Mouse (Mus musculus) lung, embryonic 15.5 days (tissue): ENCODE measurements at regions not wholly inside any gene's neighbourhood (a gene's known extent, or its start where the extent isn't known, plus 50 kb on each side); places are given as distances from the start of the nearest gene placed in this dataset.

Source experiments
- ATAC-seq: fragments of 200-750 bp; cut with Nextera tagmentation; 2 replicates; pipeline ENCODE4 v1.8.0; 2017; ENCODE audit warnings: moderate number of reproducible peaks, borderline replicate concordance; ENCODE audit not compliant: low FRiP score, low TSS enrichment; ENCODE audit errors: extremely low read depth
- H3K27ac ChIP-seq: fragments of 300-500 bp; sonication (generic); 2 replicates; pipeline ENCODE4 v1.5.1; 2015; ENCODE audit warnings: moderate library complexity, mild to moderate bottlenecking, inconsistent platforms
- H3K27me3 ChIP-seq: fragments of 300-500 bp; sonication (generic); 2 replicates; pipeline ENCODE4 v1.6.1; 2015; ENCODE audit warnings: inconsistent platforms
- H3K36me3 ChIP-seq: fragments of 300-500 bp; sonication (generic); 2 replicates; pipeline ENCODE4 v1.6.1; 2015; ENCODE audit warnings: inconsistent platforms
- H3K4me1 ChIP-seq: fragments of 300-500 bp; sonication (generic); 2 replicates; pipeline ENCODE4 v1.6.1; 2015; ENCODE audit warnings: inconsistent platforms
- H3K4me2 ChIP-seq: fragments of 300-500 bp; sonication (generic); 2 replicates; pipeline ENCODE4 v1.6.1; 2015; ENCODE audit warnings: inconsistent platforms, mild to moderate bottlenecking, moderate library complexity
- H3K4me3 ChIP-seq: fragments of 300-500 bp; sonication (generic); 2 replicates; pipeline ENCODE4 v1.5.1; 2015; ENCODE audit warnings: mild to moderate bottlenecking, inconsistent platforms
- H3K9ac ChIP-seq: fragments of 300-500 bp; sonication (generic); 2 replicates; pipeline ENCODE4 v1.6.1; 2015; ENCODE audit warnings: inconsistent platforms
- H3K9me3 ChIP-seq: fragments of 300-500 bp; sonication (generic); 2 replicates; pipeline ENCODE4 v1.6.1; 2016; ENCODE audit warnings: inconsistent platforms
- WGBS: fragments of 180-500 bp; shearing (Covaris S2); methylation state at CpG from one replicate; pipeline ENCODE4 v1.1.7; 2015; 5-methylcytosine and 5-hydroxymethylcytosine counted together

DNA sequence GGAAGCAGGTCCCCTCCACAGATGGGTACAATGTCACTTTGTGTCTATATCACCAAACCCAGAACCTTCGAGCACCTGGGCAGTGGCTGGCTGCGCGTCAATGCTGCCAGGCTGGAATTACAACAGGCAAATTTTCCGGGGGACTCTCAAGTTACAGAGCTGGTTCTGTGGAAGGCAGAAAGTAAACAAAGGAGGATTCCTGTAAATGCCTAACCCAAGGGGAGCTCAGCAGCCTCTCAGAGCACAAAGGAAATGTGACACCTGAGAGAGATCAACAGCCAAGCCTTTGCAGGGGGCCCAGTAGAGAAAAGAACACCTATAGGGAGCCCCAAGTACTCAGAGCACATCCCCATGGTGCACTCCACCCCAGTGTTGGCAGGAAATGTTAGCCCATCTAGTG is 70.7 kb downstream of the Setd4 start:
- no peak overlapping the region for H3K4me2 ChIP-seq
- no peaks in the 10 kb centered on the region for H3K9me3 ChIP-seq
- peaks cover 9% of the 10 kb centered on the region; the same call in 1 of the 2 replicates for H3K4me1 ChIP-seq
- no peak overlapping the region for H3K9ac ChIP-seq
- ATAC-seq = peak; percentile 42; the same call in 1 of the 2 replicates
- H3K27ac ChIP-seq = peak overlapping the region; percentile 75
- WGBS = 7% methylated on average over 4 of the region's 4 CpGs
- no peaks in the 10 kb centered on the region for H3K27me3 ChIP-seq
- H3K36me3 ChIP-seq = no peaks in the 10 kb centered on the region
- no peak overlapping the region for H3K4me3 ChIP-seq

DNA sequence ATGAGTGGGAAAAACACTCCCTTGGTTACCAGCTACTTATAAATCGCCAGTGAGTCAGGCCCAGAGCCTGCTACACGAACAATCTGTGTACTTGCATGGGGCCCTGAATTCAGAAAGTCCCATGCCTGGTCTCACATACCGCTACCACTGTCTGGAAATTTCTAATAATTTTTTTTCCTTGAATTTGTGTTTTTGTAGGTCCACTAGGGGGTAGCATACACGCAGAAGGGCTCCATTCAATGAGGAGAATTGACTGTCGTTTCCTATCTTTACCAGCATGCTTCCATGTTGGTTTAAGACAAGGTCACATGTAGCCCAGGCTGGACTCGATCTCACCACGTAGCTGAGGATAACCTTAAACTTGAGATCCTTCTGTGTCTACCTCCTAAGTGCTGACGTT is 71.9 kb downstream of the Setd4 start:
- WGBS = 74% methylated on average over 8 of the region's 8 CpGs
- Histone ChIP-seq H3K27ac (no peak overlapping the region), H3K36me3 (no peaks in the 10 kb centered on the region), H3K4me2 (no peak overlapping the region), H3K4me3 (no peak overlapping the region), H3K9ac (no peak overlapping the region), H3K9me3 (no peaks in the 10 kb centered on the region), H3K4me1 (peaks cover 9% of the 10 kb centered on the region; the same call in 1 of the 2 replicates), H3K27me3 (no peaks in the 10 kb centered on the region)
- no peak for ATAC-seq

DNA sequence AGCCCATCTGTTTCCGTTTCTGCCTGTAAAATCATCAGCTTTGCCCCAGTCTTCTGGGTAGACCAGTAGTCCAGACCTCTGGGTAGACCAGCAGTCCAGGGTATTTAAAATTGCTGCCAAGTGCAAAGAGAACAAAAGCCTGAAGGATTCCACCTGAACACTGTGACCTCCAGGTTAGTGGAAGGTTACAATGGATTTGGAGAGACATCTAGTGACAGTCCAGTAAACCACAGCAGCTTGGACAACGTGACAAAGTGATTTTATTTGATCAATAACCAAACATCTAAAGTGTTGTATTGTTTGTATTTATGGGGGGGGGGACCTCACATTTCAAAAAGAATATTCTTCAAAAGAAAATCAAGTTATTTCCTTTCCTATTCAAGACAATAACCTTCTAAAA is 81.4 kb downstream of the Setd4 start:
- Histone ChIP-seq H3K9me3 (no peaks in the 10 kb centered on the region), H3K27me3 (no peaks in the 10 kb centered on the region), H3K4me3 (no peak overlapping the region), H3K36me3 (no peaks in the 10 kb centered on the region), H3K9ac (no peak overlapping the region), H3K27ac (no peak overlapping the region), H3K4me1 (0 out of 2 replicates have a peak, but pooled peaks cover 3% of the 10 kb centered on the region), H3K4me2 (no peak overlapping the region)
- WGBS = 73% methylated on average over 2 of the region's 2 CpGs
- ATAC-seq = no peak

DNA sequence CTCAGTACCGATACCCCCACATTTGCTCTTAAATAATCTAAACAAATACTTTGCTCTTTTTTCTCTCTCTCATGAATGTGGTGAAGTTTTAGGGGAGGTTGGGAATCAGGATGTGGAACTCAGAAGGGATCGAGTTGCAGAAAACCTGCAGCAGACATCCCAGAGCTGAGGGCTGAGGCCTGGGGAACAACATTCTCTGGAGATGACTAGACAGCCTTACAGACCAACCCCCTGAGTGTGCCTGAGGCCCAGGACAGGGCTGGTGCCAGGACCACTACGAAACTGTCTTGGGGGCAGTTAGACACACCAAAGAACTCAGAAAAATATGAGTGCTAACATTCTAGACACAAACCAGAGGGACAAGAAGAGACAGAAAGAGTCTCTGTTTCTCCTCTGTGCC is 83.4 kb downstream of the Setd4 start:
- H3K9me3 ChIP-seq = no peaks in the 10 kb centered on the region
- H3K4me1 ChIP-seq = 0 out of 2 replicates have a peak, but pooled peaks cover 3% of the 10 kb centered on the region
- H3K4me3 ChIP-seq = no peak overlapping the region
- no peak overlapping the region for H3K9ac ChIP-seq
- WGBS = 65% methylated on average over 3 of the region's 3 CpGs
- no peak overlapping the region for H3K27ac ChIP-seq
- no peaks in the 10 kb centered on the region for H3K27me3 ChIP-seq
- H3K4me2 ChIP-seq = no peak overlapping the region
- no peak for ATAC-seq
- H3K36me3 ChIP-seq = no peaks in the 10 kb centered on the region

DNA sequence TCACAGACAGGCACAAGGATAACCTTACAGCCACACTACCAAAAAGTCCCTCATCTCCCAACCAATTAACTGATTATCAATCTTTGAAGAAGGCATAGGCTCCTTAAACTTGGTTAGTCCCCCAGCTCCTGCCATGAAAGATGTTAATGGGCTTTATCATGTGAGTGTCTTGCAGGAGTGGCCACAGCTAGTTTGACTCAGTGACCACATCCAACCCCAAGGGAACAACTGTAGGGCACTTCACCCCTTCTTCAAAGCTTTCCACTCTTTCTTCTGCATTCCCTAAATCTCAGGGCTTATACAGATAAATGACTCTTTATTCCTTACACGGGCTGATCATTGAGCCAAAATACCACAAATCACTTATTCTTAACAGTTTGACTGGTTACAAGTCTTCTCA is 85.2 kb downstream of the Setd4 start:
- no peaks in the 10 kb centered on the region for H3K27me3 ChIP-seq
- H3K4me1 ChIP-seq = no peaks in the 10 kb centered on the region
- no peak overlapping the region for H3K4me3 ChIP-seq
- ATAC-seq = no peak
- no peak overlapping the region for H3K9ac ChIP-seq
- H3K9me3 ChIP-seq = no peaks in the 10 kb centered on the region
- H3K27ac ChIP-seq = no peak overlapping the region
- no peaks in the 10 kb centered on the region for H3K36me3 ChIP-seq
- WGBS = 74% methylated on average over 1 of the region's 1 CpGs
- H3K4me2 ChIP-seq = no peak overlapping the region

DNA sequence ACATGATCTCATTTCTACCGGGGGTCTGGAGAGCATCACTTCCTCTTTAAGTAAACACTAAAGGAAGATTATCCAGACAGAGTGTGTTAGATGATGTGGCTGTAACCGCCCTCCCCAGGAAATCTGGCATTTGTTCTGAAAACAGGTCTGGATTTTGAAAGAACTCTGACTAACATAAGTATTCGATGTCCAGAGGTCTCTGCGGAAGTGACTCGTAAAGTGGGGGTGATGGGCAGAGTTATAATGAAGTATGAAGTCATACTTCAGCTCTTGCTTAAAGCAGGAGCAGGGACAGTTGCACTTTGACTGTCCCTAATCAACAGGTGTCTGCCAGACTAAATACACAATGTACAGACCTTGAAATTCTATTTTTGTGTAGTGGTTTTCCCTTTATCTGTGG is 87.1 kb downstream of the Setd4 start:
- Histone ChIP-seq H3K9ac (no peak overlapping the region), H3K27ac (no peak overlapping the region), H3K4me3 (no peak overlapping the region), H3K9me3 (no peaks in the 10 kb centered on the region), H3K27me3 (no peaks in the 10 kb centered on the region), H3K36me3 (no peaks in the 10 kb centered on the region), H3K4me1 (no peaks in the 10 kb centered on the region), H3K4me2 (no peak overlapping the region)
- 30% methylated on average over 5 of the region's 5 CpGs for WGBS
- ATAC-seq = no peak

DNA sequence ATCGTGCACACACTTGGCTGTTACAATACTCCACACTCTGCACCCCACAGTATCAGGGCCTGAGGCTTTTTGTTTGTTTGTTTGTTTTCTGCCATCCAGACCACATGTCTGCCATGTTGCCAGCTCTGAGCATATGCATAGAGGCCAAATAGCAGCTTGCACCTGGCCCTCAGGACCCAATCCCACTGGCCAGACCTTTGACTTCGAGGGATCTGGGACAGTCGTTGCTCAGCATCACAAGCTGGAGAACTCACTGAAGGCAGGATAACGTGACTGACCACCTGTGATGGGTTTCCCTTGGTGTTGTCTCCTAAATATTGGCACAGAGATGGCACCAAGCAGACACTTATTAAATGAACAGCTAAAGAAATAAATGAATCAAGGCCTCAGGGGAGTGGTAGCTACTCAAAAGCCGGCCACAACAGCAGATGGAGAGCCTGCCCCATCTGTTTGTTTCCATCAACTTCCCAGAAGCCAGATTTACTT is 88.4 kb downstream of the Setd4 start:
- 67% methylated on average over 5 of the region's 5 CpGs for WGBS
- ATAC-seq = no peak

DNA sequence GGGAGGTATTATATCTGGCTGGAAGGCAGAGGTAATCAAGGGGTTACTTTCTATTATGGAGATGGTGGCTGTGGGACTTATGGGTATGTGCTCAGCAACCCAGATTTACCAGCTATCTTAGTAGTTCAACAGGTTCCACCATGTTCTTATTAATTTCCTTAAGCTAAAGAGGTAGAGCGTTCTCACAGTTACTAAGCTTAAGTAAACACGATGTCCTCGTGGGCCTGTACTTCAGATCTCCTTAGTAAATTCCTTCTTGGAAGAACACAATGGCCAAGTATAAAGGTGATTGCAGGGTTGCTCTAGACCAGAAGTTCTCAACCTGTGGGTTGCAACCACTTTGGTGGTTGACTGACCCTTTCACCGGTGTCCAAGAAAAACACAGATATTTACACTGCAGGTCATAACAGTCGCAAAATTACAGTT is 90.2 kb downstream of the Setd4 start:
- Histone ChIP-seq H3K9me3 (no peaks in the 10 kb centered on the region), H3K9ac (no peak overlapping the region), H3K36me3 (no peaks in the 10 kb centered on the region), H3K4me3 (no peak overlapping the region), H3K4me2 (no peak overlapping the region), H3K27me3 (no peaks in the 10 kb centered on the region), H3K27ac (peak overlapping the region; percentile 34), H3K4me1 (no peaks in the 10 kb centered on the region)
- ATAC-seq = peak; percentile 46; the same call in 1 of the 2 replicates
- WGBS = 57% methylated on average over 5 of the region's 5 CpGs

More for the DNA sequence above, 88.4 kb downstream of the Setd4 start:
- H3K4me2 ChIP-seq = no peak overlapping the region
- no peaks in the 10 kb centered on the region for H3K4me1 ChIP-seq
- H3K27me3 ChIP-seq = no peaks in the 10 kb centered on the region
- H3K9ac ChIP-seq = no peak overlapping the region
- no peak overlapping the region for H3K27ac ChIP-seq
- no peak overlapping the region for H3K4me3 ChIP-seq
- no peaks in the 10 kb centered on the region for H3K36me3 ChIP-seq
- no peaks in the 10 kb centered on the region for H3K9me3 ChIP-seq

DNA sequence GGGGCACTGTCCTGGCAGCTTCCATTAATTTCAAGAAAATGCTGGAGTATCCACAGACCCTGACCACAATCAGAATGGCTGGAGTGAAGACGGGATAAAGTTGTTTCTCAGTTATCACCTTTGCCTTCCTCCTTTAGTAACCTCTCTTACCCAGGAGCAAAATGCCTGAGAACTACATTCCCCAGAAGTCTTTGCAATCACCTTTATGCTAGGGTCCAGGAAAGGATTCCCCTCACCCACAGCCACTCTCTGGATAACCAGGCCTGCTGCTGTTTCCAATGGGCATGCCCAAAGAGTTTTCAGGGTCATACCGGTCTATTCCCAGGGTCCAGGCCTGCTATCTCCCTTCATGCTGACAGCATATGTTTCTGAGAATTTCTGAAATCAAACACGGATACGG is 91.9 kb downstream of the Setd4 start:
- no peak overlapping the region for H3K27ac ChIP-seq
- no peak overlapping the region for H3K4me2 ChIP-seq
- H3K27me3 ChIP-seq = no peaks in the 10 kb centered on the region
- no peak overlapping the region for H3K9ac ChIP-seq
- no peaks in the 10 kb centered on the region for H3K4me1 ChIP-seq
- no peak for ATAC-seq
- 88% methylated on average over 4 of the region's 4 CpGs for WGBS
- no peaks in the 10 kb centered on the region for H3K36me3 ChIP-seq
- H3K9me3 ChIP-seq = no peaks in the 10 kb centered on the region
- H3K4me3 ChIP-seq = no peak overlapping the region

DNA sequence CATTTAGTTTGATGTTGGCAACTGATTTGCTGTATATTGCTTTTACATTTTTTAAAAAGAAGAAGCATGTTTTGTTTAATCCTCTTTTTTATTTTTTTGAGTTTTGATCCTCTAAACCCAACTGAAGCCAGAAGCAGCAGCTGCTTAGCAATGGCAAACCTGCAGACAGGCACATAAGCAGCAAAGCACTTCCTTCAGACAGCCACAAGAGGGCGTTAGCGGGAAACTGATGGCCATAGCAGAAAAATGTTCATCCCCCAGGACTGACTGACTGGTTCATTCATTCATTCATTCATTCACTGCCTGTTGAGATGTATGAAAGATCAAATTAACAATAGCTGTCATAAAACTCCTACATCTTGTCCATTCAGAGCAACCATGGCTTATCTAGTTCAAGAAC is 92.3 kb downstream of the Setd4 start:
- Histone ChIP-seq H3K27me3 (no peaks in the 10 kb centered on the region), H3K9me3 (no peaks in the 10 kb centered on the region), H3K27ac (no peak overlapping the region), H3K4me2 (no peak overlapping the region), H3K9ac (no peak overlapping the region), H3K4me1 (no peaks in the 10 kb centered on the region), H3K4me3 (no peak overlapping the region), H3K36me3 (no peaks in the 10 kb centered on the region)
- no peak for ATAC-seq
- WGBS = 3% methylated on average over 2 of the region's 2 CpGs

DNA sequence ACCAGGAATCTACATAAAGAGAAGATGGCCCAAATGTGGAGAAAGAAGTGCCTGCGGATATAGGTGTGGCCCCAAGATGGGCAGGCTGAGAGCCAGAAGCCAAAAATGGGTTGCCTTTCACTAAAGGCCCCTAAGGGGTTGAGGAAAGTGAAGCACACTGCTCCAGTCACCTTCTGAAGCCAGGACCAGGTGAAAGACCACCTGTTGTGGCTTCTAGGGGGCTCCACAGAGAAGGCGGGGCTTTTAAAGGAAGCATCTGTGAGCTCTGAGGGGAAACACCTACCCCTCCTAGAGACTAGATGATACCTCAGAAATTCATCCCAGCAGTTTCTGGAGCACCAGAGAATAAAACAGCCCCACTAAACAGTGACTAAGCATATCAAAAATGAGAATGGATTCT is 105.1 kb downstream of the Setd4 start:
- Histone ChIP-seq H3K9me3 (no peaks in the 10 kb centered on the region; the same call in 1 of the 2 replicates), H3K4me3 (no peak overlapping the region), H3K4me1 (no peaks in the 10 kb centered on the region; the same call in 1 of the 2 replicates), H3K36me3 (no peaks in the 10 kb centered on the region), H3K27ac (no peak overlapping the region), H3K9ac (no peak overlapping the region), H3K27me3 (no peaks in the 10 kb centered on the region), H3K4me2 (no peak overlapping the region)
- no peak for ATAC-seq
- 89% methylated on average over 2 of the region's 2 CpGs for WGBS

DNA sequence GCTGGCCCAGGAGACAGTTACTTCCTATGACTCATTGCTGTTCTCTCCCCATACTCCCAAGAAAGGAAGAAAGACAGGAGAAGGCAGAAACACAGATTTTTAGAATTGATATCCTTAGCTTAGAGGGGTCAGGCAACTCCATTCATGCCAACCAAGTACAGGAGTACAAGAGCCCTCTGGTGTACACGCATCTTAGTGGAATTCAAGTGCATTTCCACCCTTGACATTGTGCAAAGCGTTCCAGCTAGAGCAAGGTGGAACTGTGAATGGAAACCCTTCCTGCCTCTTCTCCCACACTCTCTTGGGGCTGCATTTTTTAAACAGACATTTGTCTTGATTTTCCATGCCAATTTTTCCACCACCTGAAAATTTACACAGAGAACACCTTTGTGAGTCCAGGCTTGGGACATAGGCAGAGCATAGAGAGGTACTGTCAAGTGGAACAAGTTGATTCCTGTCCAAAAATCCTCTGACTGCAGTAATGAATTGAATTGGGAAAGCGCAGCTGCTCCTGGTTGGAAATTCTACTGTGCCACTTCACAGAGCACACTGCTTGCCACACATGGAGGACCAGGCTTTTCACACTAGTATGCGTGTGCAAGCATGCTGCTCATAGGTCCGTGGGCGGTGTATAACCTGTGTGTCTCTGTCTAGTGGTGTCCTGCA is 110.4 kb downstream of the Setd4 start:
- peak; percentile 11; the same call in 1 of the 2 replicates for ATAC-seq
- no peak overlapping the region for H3K9ac ChIP-seq
- H3K36me3 ChIP-seq = no peaks in the 10 kb centered on the region
- H3K4me2 ChIP-seq = no peak overlapping the region
- peaks cover 5% of the 10 kb centered on the region for H3K4me1 ChIP-seq
- H3K27me3 ChIP-seq = no peaks in the 10 kb centered on the region
- no peak overlapping the region for H3K4me3 ChIP-seq
- no peaks in the 10 kb centered on the region for H3K9me3 ChIP-seq
- peak overlapping the region; percentile 44 for H3K27ac ChIP-seq
- 62% methylated on average over 6 of the region's 6 CpGs for WGBS
